Mouse (Mus musculus) heart, postnatal 0 days (tissue): ENCODE data around the gene Icam4. TPM values are rescaled to one million over a fixed set of nuclear protein-coding genes. Genes with fewer than 3 reads are reported as not detected.

Source experiments
- ATAC-seq: fragments of 200-750 bp; cut with Nextera tagmentation; 2 replicates; pipeline ENCODE4 v1.8.0; 2017; ENCODE audit warnings: low read depth, moderate number of reproducible peaks, moderate library complexity; ENCODE audit not compliant: insufficient read depth
- DNase-seq: peaks from one replicate; pipeline ENCODE4 v3.0.0-alpha.2; 2016; ENCODE audit warnings: low spot score
- H3K27ac ChIP-seq: fragments of 300-500 bp; sonication (generic); 2 replicates; pipeline ENCODE4 v1.5.1; 2014; ENCODE audit warnings: low read depth, mild to moderate bottlenecking
- H3K27me3 ChIP-seq: fragments of 300-500 bp; sonication (generic); 2 replicates; pipeline ENCODE4 v1.6.1; 2014; ENCODE audit warnings: low read length, mixed read lengths; ENCODE audit not compliant: control insufficient read depth, insufficient read depth
- H3K36me3 ChIP-seq: fragments of 300-500 bp; sonication (generic); replicated peaks from 2 replicates; pipeline ENCODE4 v1.6.1; 2014; ENCODE audit warnings: low read length, mixed read lengths; ENCODE audit not compliant: control insufficient read depth, insufficient read depth
- H3K4me1 ChIP-seq: fragments of 300-500 bp; sonication (generic); 2 replicates; pipeline ENCODE4 v1.6.1; 2014; ENCODE audit warnings: antibody characterized with exemption; ENCODE audit not compliant: control insufficient read depth, insufficient read depth
- H3K4me2 ChIP-seq: fragments of 300-500 bp; sonication (generic); 2 replicates; pipeline ENCODE4 v1.6.1; 2014; ENCODE audit warnings: low read depth, mild to moderate bottlenecking, low read length, moderate library complexity
- H3K4me3 ChIP-seq: fragments of 300-500 bp; sonication (generic); 2 replicates; pipeline ENCODE4 v1.5.1; 2014; ENCODE audit warnings: low read depth, low read length
- H3K9ac ChIP-seq: fragments of 300-500 bp; sonication (generic); replicated peaks from 2 replicates; pipeline ENCODE4 v1.6.1; 2014; ENCODE audit warnings: low read depth, low read length, mixed read lengths
- H3K9me3 ChIP-seq: fragments of 300-500 bp; sonication (generic); replicated peaks from 2 replicates; pipeline ENCODE4 v1.6.1; 2016; ENCODE audit warnings: low read length; ENCODE audit not compliant: control insufficient read depth
- CTCF ChIP-seq: IDR thresholded peaks from 2 replicates; pipeline ENCODE4 v1.5.1; 2016; ENCODE audit warnings: antibody characterized with exemption, control low read depth, low read depth
- EP300 ChIP-seq: IDR thresholded peaks from 2 replicates; pipeline ENCODE4 v1.6.1; 2016; ENCODE audit warnings: antibody characterized with exemption, low read depth
- WGBS: fragments of 180-500 bp; shearing (Covaris S2); extraction: QIAGEN DNeasy Blood & Tissue Kit; methylation state at CpG from one replicate; pipeline ENCODE4 v1.1.7; 2014; 5-methylcytosine and 5-hydroxymethylcytosine counted together
- polyA plus RNA-seq: library from polyadenylated mRNA; unstranded; fragments of >200 nt; fragmentation: Nextera tagmentation; extraction: Ambion mirVana; gene quantifications from 2 replicates; pipeline ENCODE4 v1.2.1, GENCODE M21; 2015
- total RNA-seq: library from RNA; depleted of rRNA; stranded (reverse); fragments of >200 nt; gene quantifications from 2 replicates; pipeline ENCODE4 v1.2.3, GENCODE M21; 2014; ENCODE audit warnings: low replicate concordance

The Icam4 gene
- total and polyA plus RNA-seq, 2 experiments from 2014 or later, result 1.6 TPM; not detected in 1

GRCm38 (mm10) chr9:21027774-21028290 is 1.3 kb upstream of the Icam4 start:
- Histone ChIP-seq H3K9ac (no peak overlapping the region), H3K27ac (no peak overlapping the region), H3K27me3 (peaks cover 23% of the 10 kb centered on the region), H3K4me1 (peaks cover 32% of the 10 kb centered on the region), H3K36me3 (0 out of 2 replicates have a peak, but pooled peaks cover 5% of the 10 kb centered on the region), H3K4me3 (no peak overlapping the region), H3K9me3 (no peaks in the 10 kb centered on the region), H3K4me2 (no peak overlapping the region)
- WGBS, result 70% methylated on average over 8 of the region's 8 CpGs
- TF ChIP-seq CTCF, result no peak
- ATAC-seq, result no peak
- no peak for DNase-seq

DNA sequence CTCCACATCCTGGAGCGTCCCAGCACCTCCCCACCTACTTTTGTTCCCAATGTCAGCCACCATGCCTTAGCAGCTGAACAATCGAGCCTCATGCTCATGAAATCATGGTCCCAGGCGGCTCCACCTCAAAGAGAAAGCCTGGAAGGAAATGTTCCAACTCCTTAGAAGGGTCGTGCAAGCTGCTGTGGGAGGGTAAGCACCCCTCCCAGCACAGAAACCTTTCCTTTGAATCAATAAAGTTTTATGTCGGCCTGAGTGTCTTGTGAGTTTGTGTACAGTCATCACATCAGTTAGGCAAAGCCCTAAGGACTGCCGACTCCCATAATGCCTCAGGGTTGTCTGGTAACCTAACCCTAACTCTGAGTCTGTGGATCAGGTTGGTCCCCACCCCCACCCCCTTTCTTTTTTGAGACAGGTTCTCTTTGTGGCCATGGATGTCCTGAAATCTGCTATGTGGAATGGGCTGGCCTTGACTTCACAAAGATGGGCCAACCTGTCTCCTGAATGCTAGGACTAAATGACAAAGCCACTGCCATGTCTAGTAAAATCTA is 538 bp upstream of the Icam4 start:
- no peak for DNase-seq
- H3K9me3 ChIP-seq, result no peaks in the 10 kb centered on the region
- H3K4me3 ChIP-seq, result no peak overlapping the region
- H3K9ac ChIP-seq, result no peak overlapping the region
- peaks cover 38% of the 10 kb centered on the region for H3K4me1 ChIP-seq
- 0 out of 2 replicates have a peak, but pooled peaks cover 5% of the 10 kb centered on the region for H3K36me3 ChIP-seq
- 70% methylated on average over 6 of the region's 6 CpGs for WGBS
- no peak for TF ChIP-seq CTCF
- no peak for TF ChIP-seq EP300
- no peak overlapping the region for H3K27ac ChIP-seq
- peaks cover 31% of the 10 kb centered on the region for H3K27me3 ChIP-seq
- no peak for ATAC-seq
- no peak overlapping the region for H3K4me2 ChIP-seq

DNA sequence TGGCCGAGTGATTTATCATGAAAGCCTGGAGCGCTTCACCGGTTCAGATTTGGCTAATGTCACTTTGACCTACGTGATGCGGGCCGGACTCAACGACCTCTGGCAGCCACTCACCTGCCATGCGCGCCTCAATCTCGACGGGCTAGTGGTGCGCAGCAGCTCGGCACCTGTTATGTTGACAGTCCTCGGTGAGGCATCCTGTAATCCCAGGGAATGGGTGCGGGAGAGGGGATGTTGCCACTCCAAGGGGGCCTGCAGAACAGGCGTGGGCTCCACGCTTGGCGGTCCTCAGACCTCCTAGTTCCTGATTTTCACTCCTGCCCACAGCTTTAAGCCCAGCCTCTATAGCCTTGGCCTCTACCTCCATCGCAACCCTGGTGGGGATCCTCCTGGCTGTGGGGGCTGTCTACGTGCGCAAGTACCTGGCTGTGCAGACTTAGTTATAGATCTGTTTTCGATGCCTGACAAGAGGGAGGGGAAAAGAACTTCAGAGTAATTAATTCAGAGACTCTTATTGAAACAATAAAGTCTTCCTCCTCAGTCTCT is 955 bp downstream of the Icam4 start:
- no peak for ATAC-seq
- Histone ChIP-seq H3K27ac (no peak overlapping the region), H3K4me3 (peak overlapping the region; percentile 54), H3K9ac (no peak overlapping the region), H3K4me2 (peak overlapping the region; percentile 77), H3K27me3 (peaks cover 45% of the 10 kb centered on the region), H3K9me3 (no peaks in the 10 kb centered on the region), H3K4me1 (peaks cover 38% of the 10 kb centered on the region), H3K36me3 (0 out of 2 replicates have a peak, but pooled peaks cover 5% of the 10 kb centered on the region)
- 21% methylated on average over 22 of the region's 22 CpGs for WGBS
- TF ChIP-seq CTCF (no peak), EP300 (no peak)
- no peak for DNase-seq

DNA sequence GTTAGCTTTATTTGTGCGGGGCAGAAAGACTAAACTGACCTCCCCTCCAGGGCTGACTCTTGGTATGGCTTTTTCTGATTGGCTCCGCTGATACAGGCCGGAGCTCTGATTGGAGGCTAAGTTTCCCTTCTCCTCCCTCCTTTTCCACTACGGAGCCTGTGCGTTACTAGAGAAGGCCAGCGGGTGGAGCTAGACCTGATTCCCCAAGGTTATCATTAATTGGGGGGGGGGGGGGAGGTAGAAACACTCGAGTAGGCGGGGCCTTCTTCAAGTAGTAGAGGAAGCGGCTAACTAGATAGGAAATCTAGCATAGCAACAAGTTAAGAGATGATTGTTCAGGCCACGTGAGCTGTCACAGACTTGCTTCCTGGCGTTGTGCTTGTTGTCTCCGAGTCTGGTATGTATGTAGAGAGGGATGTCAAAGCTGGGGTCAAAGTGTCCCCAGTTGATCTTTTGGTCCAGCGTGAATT is 1.6 kb downstream of the Icam4 start:
- Histone ChIP-seq H3K9ac (no peak overlapping the region), H3K4me3 (peak overlapping the region; percentile 54), H3K4me2 (peak overlapping the region; percentile 77), H3K4me1 (peaks cover 38% of the 10 kb centered on the region), H3K9me3 (no peaks in the 10 kb centered on the region), H3K27ac (no peak overlapping the region), H3K27me3 (peaks cover 52% of the 10 kb centered on the region), H3K36me3 (0 out of 2 replicates have a peak, but pooled peaks cover 5% of the 10 kb centered on the region)
- DNase-seq (peak; percentile 90), ATAC-seq (peak; percentile 73)
- TF ChIP-seq EP300 (no peak), CTCF (peak; percentile 61)
- WGBS, result under 1% methylated on average over 13 of the region's 13 CpGs

DNA sequence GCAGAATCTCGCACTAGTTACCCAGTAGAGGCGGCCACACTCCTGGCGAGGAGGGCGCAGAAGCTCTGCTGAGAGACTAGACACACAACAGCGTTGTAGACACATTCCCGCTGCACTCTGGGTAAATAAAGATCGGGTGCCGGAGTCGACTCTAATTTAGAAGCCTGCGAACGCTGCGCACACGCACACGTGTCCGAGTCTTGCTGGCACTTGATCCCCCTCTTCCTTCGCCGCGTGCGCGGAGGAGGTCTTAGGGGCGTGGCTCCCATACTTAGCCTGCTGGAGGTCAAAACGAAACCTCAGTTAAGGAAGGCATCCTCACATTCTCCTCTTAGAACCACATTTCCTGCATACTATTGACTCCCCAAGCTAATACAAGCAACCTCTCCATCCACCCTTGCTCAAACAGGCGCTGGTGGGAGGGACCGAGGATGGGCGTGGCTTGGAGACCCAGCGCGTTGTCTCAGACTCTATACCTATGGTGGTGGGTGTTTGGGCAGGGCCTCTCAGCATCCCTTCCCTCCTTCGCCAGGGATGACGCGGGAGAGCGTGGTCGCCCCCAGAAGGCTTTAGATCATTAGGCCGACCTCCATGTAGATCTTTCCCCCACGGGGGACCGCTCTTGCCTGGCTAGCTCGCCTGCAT is 2.2 kb downstream of the Icam4 start:
- H3K4me3 ChIP-seq, result peak overlapping the region; percentile 54
- DNase-seq (peak; percentile 51), ATAC-seq (peak; percentile 28)
- H3K4me2 ChIP-seq, result peak overlapping the region; percentile 77
- peaks cover 57% of the 10 kb centered on the region for H3K27me3 ChIP-seq
- H3K27ac ChIP-seq, result no peak overlapping the region
- TF ChIP-seq CTCF, result no peak
- no peak for TF ChIP-seq EP300
- WGBS, result under 1% methylated on average over 36 of the region's 36 CpGs
- no peaks in the 10 kb centered on the region for H3K9me3 ChIP-seq
- 0 out of 2 replicates have a peak, but pooled peaks cover 5% of the 10 kb centered on the region for H3K36me3 ChIP-seq
- no peak overlapping the region for H3K9ac ChIP-seq
- peaks cover 38% of the 10 kb centered on the region for H3K4me1 ChIP-seq
